Mouse (Mus musculus) heart, postnatal 0 days (tissue): Measurements from ENCODE around the gene Fgfr2.

Experiments
- CTCF ChIP-seq: IDR thresholded peaks from 2 replicates; pipeline ENCODE4 v1.5.1; 2016; ENCODE audit warnings: antibody characterized with exemption, control low read depth, low read depth
- EP300 ChIP-seq: IDR thresholded peaks from 2 replicates; pipeline ENCODE4 v1.6.1; 2016; ENCODE audit warnings: antibody characterized with exemption, low read depth

- no peak for TF ChIP-seq EP300
- TF ChIP-seq CTCF, result peak; percentile 38
Observed at GRCm38 (mm10) chr7:131897282-131897681, 1225.9 kb downstream of the Fgfr2 start.
